Mouse (Mus musculus) ES-E14 (cell line): Measurements from ENCODE around the gene Pard3. TPM values are rescaled to one million over a fixed set of nuclear protein-coding genes. Genes with fewer than 3 reads are reported as not detected.

ENCODE experiments used
- DNase-seq: peaks from one replicate; pipeline ENCODE4 v3.0.0-alpha.2; 2013; ENCODE audit warnings: low read depth, low spot score
- H3K27ac ChIP-seq: 2 replicates; pipeline ENCODE4 v1.5.1; 2012; ENCODE audit warnings: low read depth, mild to moderate bottlenecking, low read length, moderate library complexity, mixed read lengths; ENCODE audit not compliant: poor library complexity, insufficient read depth, severe bottlenecking
- H3K36me3 ChIP-seq: 2 replicates; pipeline ENCODE4 v1.6.1; 2012; ENCODE audit warnings: mild to moderate bottlenecking, low read length, moderate library complexity, mixed read lengths; ENCODE audit not compliant: control insufficient read depth, poor library complexity, insufficient read depth, severe bottlenecking
- H3K4me1 ChIP-seq, 2 experiments: fragments of 150-350 bp in 1 of 2; sonication (generic) in 1 of 2; 2 replicates each; pipeline ENCODE4 v1.6.1; 2012; ENCODE audit warnings: low read length in 2 of 2, mild to moderate bottlenecking in 1 of 2, mixed read lengths in 1 of 2; ENCODE audit not compliant: control insufficient read depth in 2 of 2, insufficient read depth in 2 of 2, poor library complexity in 1 of 2
- H3K4me3 ChIP-seq, 2 experiments: fragments of 150-350 bp in 1 of 2; sonication (generic) in 1 of 2; 2 replicates each; pipeline ENCODE4 v1.5.1; 2012; ENCODE audit warnings: low read length in 2 of 2, low read depth in 1 of 2, mild to moderate bottlenecking in 1 of 2, mixed read lengths in 1 of 2; ENCODE audit not compliant: insufficient read depth in 1 of 2, poor library complexity in 1 of 2, severe bottlenecking in 1 of 2
- H3K9ac ChIP-seq: 2 replicates; pipeline ENCODE4 v1.6.1; 2012; ENCODE audit warnings: low read depth, mild to moderate bottlenecking, low read length, mixed read lengths; ENCODE audit not compliant: poor library complexity, insufficient read depth, severe bottlenecking
- H3K9me3 ChIP-seq: fragments of 150-350 bp; sonication (generic); 2 replicates; pipeline ENCODE4 v1.6.1; 2012; ENCODE audit warnings: low read depth, mild to moderate bottlenecking, low read length; ENCODE audit not compliant: control insufficient read depth, insufficient read depth
- CHD2 ChIP-seq: IDR thresholded peaks from 2 replicates; pipeline ENCODE4 v1.6.1; 2014; ENCODE audit warnings: mild to moderate bottlenecking, low read depth, low read length, inconsistent platforms
- HCFC1 ChIP-seq: IDR thresholded peaks from 2 replicates; pipeline ENCODE4 v1.6.1; 2012; ENCODE audit warnings: low read length, inconsistent platforms, borderline replicate concordance; ENCODE audit not compliant: insufficient read depth
- MAFK ChIP-seq: IDR thresholded peaks from 2 replicates; pipeline ENCODE4 v1.6.1; 2014; ENCODE audit warnings: mild to moderate bottlenecking, low read depth, low read length, inconsistent platforms; ENCODE audit not compliant: insufficient read depth
- ZC3H11A ChIP-seq: IDR thresholded peaks from 2 replicates; pipeline ENCODE4 v1.6.1; 2012; ENCODE audit warnings: low read depth, mild to moderate bottlenecking, inconsistent platforms, low read length, borderline replicate concordance
- ZNF384 ChIP-seq: IDR thresholded peaks from 2 replicates; pipeline ENCODE4 v1.6.1; 2012; ENCODE audit warnings: low read depth, low read length, inconsistent platforms
- in situ Hi-C, 2 experiments: fragments of 600-800 bp; cut with MboI; formaldehyde crosslinking; loops; one replicate each; pipeline ENCODE4 v1.15.1; 2025; ENCODE audit warnings: low sequenced_read_pairs in 2 of 2, inconsistent platforms in 1 of 2; ENCODE audit not compliant: unreplicated experiment in 2 of 2
- total RNA-seq: library from RNA; depleted of rRNA; stranded (reverse); fragments of 300-350 nt; gene quantifications from 2 replicates; pipeline ENCODE4 v1.2.3, GENCODE M21; 2012

Gene Pard3
- total RNA-seq, 1 experiment: 30.2 TPM

GRCm38 (mm10) chr8:127512001-127512573 lies 448.4 kb downstream of the Pard3 start:
- no peaks in the 10 kb centered on the region; a peak in 1 of 4 replicates for H3K4me1 ChIP-seq
- no peak for TF ChIP-seq MAFK
- TF ChIP-seq ZNF384: no peak
- no peak for TF ChIP-seq ZC3H11A
- TF ChIP-seq CHD2: no peak
- TF ChIP-seq HCFC1: no peak
- H3K27ac ChIP-seq: no peak overlapping the region
- in situ Hi-C loops: no loop called here
- H3K9ac ChIP-seq: no peak overlapping the region
- no peaks in the 10 kb centered on the region for H3K9me3 ChIP-seq
- H3K4me3 ChIP-seq: no peak overlapping the region
- no peaks in the 10 kb centered on the region for H3K36me3 ChIP-seq
- DNase-seq: no peak

DNA sequence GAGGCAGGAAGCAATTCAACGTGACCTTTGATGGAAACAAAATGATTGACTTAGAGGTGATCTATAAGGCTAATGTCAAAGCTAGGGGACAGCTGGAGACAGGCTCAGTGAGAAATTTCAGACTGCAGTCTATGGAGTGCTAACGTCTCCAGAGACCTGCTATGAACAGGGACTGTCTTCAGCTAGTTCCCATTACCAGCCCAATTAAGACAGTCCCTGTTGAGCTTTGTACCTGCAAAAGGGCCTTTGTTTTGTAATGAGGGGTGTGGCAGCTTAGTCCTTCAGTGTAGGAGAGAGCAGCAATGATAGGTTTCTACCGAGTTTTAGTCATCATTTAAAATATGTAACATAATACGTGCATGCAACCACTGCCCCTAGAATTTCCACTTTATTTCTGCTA lies 448.9 kb downstream of the Pard3 start:
- peak; percentile 12 for DNase-seq
- Histone ChIP-seq H3K36me3 (no peaks in the 10 kb centered on the region), H3K9me3 (no peaks in the 10 kb centered on the region), H3K4me3 (no peak overlapping the region), H3K4me1 (no peaks in the 10 kb centered on the region; a peak in 1 of 4 replicates), H3K27ac (no peak overlapping the region), H3K9ac (no peak overlapping the region)
- in situ Hi-C loops: no loop called here
- TF ChIP-seq HCFC1 (no peak), ZC3H11A (no peak), MAFK (no peak), CHD2 (no peak), ZNF384 (no peak)

DNA sequence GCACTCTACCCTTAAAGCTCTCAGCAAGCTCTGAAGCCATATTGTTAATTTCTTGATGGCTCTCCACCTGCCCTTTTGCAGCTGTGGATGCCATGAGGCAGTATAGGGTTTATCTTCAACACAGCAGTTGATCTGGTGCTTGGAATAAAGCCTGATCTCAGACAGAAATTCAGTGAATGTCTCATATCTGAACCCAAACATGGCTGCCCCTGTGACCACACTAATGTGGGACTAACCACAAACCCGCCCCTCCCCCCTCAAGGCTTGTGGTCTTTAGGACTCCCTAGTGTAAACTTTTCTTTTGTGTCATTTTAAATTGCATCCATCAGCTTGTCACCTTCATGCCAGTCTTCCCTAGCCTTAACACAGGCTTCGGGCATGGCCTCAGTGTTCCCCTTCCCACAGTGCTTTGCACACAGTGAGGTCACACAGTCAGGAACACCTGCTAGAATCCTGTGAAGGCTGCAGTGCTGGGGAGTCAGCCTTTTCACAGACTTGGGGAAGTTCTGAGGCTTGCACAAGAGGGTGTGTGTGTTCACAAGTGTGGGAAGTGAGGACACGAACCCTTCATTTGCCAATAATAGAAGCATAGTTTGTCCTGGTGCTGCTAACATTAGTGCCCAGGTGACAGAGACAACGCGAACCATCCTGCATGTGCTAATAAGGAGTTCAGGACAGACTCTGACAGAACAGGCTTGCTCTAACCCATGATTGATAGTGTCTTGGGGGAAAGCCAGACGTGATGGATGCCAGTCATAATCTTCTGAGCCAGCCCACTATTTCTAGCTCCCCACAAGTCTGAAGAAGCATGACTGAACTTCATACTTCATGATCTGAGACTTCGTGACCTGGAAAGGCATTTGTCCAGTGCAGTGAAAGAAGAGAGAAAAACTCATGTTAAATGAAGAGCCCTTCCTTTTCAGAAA lies 451.4 kb downstream of the Pard3 start:
- in situ Hi-C loops: no loop called here
- no peak overlapping the region for H3K4me3 ChIP-seq
- no peaks in the 10 kb centered on the region for H3K9me3 ChIP-seq
- no peaks in the 10 kb centered on the region for H3K36me3 ChIP-seq
- H3K9ac ChIP-seq: no peak overlapping the region
- no peak for TF ChIP-seq MAFK
- TF ChIP-seq ZNF384: no peak
- no peak for TF ChIP-seq ZC3H11A
- no peak for TF ChIP-seq CHD2
- TF ChIP-seq HCFC1: no peak
- no peaks in the 10 kb centered on the region; a peak in 1 of 4 replicates for H3K4me1 ChIP-seq
- H3K27ac ChIP-seq: no peak overlapping the region
- no peak for DNase-seq

GRCm38 (mm10) chr8:127516043-127516442 lies 452.4 kb downstream of the Pard3 start:
- Histone ChIP-seq H3K9ac (no peak overlapping the region), H3K36me3 (no peaks in the 10 kb centered on the region), H3K27ac (no peak overlapping the region), H3K4me1 (no peaks in the 10 kb centered on the region; a peak in 1 of 4 replicates), H3K4me3 (no peak overlapping the region), H3K9me3 (no peaks in the 10 kb centered on the region)
- in situ Hi-C loops: no loop called here
- no peak for TF ChIP-seq ZC3H11A
- TF ChIP-seq HCFC1: no peak
- no peak for TF ChIP-seq ZNF384
- TF ChIP-seq CHD2: no peak
- no peak for TF ChIP-seq MAFK
- no peak for DNase-seq
